Mouse (Mus musculus): ENCODE results near the gene Tctex1d4.

- no peak for TF ChIP-seq CTCF (IDR thresholded peaks at IDR 0.05; ENCODE audit: low read depth)
- no peak for TF ChIP-seq EP300 (IDR thresholded peaks at IDR 0.05; ENCODE audit: low read depth)
Observed at GRCm38 (mm10) chr4:117130790-117131189, 4.2 kb downstream of the Tctex1d4 start.

Measured in heart, postnatal 0 days (tissue).